Mouse (Mus musculus) cerebellum, postnatal 4 days (tissue): Measurements from ENCODE around the gene Yif1b.

Experiments used
- DNase-seq, 2 experiments: peaks; one replicate each; pipeline ENCODE4 v3.0.0; 2022; ENCODE audit warnings: low spot score in 2 of 2, mixed read lengths in 1 of 2

Gene Yif1b

DNA sequence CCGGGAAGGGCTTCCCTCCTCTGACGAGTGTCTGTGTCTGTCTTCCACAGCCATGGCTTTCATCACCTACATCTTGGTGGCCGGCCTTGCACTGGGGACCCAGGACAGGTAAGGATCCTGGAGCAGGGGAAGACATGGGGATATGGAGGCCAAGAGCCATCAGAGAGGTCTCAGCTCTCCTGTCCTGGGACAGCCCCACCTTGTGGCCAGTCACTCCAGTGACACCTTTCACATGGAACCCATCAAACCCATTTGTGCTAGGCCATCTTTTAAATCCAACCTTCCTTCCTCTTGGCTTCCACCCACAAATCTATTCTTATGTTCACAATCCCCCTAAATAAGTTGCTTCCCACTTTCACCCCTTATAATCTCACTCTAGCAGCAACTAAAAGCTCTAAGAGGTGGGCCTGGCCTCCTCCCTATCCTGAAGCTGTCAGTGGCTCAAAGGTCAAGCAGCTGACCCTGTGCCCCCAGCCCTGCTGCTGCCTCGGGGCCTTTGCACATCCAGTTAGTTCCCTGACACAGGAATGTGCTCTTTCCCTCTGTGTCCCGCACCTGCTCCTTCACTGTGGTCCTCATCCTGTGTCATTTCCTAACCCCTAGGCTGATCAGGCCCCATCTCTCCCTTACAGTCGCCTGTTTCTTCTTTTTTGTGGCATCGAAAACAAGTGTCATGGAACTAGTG lies 6.7 kb downstream of the Yif1b start:
- DNase-seq, result peak in 1 of 2 experiments; percentile 17

DNA sequence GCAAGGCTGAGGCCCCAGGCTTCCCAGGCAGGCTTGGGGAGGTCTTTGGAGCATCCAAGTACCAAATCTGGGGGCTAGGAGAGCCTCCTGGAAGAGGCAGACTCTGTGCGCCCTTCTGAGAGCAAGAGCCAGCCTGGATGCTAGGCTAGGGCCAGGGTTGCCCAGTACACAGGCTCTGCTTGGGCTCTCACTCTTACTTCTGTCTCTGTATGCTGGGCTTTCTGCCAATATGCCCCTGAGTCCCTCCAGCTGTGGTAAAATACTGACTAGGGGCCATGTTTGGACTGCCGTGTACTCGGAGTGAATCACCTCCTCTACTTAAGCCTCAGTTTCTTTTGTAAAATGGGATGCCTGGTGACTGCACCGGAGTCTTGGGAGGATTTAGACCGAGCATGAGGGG lies 7.9 kb downstream of the Yif1b start:
- no peak for DNase-seq

DNA sequence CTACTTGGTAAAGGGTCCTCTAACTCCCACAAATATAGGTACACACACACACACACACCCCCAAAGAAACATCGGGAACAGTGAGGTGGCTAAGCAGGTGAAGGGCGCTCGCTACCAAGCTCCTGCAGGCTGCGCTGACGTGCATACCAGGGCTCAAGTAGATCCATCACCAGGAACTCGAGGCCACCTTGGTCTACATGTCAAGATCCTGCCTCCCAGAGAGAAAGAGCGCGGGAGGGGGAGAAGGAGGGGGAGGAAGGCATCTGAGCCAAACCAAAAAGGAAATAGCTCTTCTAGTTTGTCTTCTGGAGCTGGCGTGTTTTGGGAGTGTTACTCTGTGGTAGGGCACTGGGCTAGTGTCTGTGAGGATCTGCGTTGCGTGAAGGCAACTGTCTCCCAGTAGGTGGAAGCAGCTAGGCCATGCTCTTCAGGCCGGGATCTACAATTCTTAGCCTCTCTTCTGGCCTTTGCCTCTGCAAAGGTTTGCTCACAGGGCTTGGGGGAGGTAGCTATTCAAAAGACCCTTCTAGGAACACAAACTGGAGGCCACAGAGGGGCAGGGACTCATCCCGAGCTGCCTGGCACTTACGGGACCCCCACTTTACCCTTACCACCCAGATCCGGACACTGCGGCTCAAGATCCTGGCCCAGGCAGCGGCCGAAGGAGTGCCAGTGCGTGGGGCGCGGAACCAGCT lies 8.6 kb downstream of the Yif1b start:
- no peak for DNase-seq

DNA sequence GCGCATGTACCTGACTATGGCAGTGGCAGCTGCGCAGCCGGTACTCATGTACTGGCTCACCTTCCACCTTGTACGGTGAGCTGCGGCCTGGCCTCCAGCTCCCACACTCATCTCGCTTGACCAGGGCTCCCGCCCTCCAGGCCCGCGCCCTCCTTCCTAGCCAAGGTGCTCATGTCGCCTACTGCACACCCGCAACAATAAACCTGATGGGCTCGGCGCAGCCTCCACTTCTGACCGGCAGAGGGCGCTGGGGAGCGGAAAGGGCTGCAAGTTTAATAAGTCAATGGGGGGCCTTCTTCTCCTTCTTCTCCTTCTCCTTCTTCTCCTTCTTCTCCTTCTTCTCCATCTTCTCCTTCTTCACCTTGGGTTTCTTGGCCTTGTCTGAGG lies 9.2 kb downstream of the Yif1b start:
- DNase-seq, result peak; percentile 65 to 81

DNA sequence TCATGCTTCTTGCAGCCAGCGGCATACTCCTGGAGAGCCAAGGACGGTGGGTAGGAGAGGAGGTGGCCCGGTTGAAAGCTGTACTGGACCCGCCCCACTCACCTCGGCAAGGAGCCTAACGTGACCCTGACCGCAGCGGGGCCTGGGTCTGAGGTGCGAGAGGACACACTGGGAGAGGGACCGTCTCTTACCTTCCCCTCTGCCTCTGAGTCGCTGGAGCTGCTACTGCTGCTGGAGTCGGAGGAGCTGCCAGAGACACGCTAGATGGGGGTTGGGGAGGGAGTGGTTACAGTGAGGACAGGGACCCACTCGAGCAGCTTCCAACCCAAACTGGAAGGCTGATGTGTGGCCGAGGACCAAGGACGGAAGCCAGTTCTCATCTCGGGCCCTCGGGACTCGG lies 9.6 kb downstream of the Yif1b start:
- DNase-seq, result no peak

DNA sequence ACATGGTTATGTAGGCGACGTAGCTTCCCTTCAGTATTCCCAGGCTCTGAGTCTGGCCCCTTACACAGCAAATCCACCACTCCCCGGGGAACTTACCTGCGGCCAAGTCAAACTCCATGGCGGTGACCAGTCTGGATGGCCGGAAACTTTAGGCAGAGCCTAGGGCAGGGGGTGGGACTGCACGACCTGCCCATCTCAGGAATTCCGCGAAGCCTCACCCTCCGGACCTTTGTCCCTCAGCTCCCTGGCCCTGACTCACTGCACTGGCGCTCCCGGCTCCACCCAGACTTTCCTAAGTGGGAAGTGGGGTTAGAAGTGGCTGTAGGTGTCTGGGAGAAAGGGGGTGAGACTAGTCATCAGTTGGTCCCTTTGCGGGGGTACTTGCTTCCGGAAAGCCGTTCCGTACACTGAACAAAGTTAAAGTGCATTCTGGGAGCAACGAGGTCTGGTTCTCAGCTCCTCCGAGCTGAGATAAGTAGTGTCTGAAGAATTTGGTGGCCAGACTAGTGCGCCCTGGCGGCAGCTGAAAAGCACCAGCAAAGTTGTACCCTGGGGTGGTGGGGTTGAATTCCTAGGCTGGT lies 10.2 kb downstream of the Yif1b start, which contains the start of gene 2200002D01Rik:
2200002D01Rik (minus strand) TSS at position 206 of the 581 bp plus-strand sequence.
- DNase-seq, result no peak

DNA sequence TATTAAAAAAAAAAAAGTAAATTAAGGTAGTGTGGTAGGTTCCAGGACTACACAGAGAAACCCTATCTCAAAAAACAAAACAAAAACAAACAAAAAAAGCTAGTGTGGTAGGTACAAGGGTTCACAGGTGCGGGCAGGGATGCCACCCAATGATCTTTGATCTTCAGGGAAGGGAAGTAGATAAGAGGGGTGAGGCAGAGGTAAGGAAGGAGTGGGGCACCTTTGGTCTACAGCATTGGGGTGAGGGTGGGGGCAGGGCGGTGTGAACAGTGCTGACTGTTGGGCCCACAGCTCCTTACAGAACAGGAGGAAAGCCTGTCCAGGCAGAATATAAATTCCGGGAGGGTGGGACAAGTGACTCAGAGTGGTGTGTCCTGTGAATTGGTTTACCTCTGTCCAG lies 13.0 kb downstream of the Yif1b start:
- no peak for DNase-seq

DNA sequence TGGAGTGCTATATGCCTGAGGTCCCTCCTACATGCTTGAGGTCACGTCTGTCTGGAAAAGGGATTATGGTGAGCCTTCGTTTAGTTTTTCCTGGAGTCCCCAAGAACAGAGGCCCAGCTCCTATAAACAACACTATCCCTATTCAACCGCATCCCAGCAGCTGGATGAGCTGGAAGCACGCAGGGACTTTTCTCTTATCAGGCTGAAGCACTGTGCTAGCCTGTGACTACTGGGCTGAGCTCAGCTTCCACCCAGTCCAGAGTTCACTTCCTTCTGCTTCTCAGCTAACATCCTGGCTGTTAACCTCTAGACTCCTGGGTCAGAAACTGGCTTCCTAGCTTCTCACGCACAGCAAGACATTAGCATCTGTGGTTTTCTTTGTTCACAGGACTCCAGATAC lies 15.7 kb downstream of the Yif1b start:
- DNase-seq, result no peak

DNA sequence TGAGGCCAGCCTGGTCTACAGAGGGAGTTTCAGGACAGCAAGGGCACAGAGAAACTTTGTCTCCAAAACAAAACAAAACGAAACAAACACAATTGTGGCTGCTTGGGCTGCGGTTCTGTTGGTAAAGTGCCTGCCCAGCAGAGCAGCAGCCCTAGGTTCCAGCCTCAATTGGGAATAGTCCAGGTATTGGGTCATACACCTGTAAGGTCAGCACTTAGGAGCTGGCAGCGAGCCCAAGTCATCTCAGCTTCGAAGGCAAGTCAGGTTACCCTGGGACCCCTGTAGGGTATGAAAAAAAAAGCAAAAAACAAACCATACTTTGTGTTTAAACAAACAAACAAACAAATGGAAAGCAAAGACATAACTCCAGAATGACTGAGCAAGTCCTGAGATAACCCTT lies 17.7 kb downstream of the Yif1b start:
- no peak for DNase-seq

DNA sequence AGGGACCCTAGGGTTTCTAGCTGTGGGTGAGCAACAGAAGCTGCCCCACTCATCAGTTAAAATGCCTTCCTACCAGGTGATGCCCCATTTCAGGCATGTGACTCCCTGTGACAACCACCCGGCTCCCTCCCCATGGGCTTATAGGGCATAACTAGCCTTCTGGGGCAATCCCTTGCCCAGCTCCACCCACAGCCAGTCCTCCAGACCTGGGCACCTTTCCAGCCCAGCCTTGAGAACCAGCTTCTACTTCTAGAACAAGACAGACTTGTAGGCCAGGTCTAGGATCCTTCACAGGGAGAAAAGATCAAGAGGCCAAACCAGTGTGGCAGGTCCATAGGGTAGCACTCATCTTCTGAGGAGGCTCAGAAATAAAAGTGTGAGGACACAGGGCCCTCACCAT lies 19.2 kb downstream of the Yif1b start:
- DNase-seq, result no peak

DNA sequence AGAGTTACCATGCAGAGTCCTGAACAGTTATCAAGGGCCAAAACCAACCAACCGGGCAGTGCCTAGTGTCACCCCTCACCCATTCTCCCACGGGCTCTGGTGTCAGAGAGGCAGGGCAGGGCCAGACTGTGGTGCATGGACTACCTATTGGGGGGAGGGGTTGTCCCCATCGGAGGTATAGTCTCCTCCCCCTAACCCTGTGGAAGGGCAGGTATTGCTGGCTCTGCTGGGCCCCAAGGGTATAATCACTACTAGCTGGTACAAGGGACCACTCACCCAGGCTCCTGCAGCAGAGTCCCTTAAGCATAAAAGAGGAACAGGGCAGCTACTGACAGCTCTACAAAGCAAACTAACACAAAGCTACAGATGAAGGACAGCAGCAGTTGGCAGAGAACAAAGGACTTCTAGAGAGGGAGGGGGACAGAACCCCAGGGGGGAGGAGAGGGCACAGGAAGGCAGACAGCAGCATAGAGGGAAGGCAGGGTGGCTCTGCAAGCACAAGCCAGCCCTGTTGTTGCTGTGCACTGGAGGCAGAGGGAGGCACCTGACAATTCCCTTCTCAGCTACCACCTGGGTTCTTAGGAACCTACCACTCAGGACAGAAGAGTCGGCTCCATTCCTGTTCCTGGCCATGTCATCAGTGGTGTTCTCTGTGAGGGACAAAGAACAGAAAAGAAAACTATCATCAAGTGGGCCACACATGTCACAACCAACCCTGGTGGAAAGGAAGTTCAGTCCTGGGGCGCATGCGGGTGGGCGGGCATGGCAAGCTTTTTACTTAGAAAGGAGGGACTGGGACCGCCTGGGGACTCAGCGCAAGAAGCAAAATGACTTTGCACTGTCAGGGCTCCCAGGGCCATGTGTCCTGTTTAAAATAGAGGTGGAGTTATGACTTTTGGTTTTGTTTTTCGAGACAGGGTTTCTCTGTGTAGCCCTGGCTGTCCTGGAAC lies 21.9 kb downstream of the Yif1b start:
- no peak for DNase-seq

DNA sequence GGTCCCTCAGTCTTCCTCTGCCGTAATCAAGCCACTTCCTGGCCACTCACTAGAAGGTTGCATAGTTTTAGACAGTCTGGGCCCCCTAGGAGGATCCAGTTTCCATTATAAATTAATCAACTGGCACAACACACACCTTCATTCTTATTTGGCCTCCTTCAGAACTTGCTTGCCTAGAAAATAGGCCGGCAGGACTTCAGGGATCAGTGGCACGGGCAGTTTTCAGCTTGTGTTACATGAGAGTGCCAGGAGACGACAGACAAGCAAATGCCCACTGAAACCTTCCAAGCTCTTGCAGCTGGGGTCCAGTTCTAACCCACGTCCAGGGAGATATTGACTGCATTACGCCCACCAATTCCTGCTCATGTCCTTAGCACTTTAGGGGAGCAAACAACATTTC lies 24.0 kb downstream of the Yif1b start:
- DNase-seq, result no peak

DNA sequence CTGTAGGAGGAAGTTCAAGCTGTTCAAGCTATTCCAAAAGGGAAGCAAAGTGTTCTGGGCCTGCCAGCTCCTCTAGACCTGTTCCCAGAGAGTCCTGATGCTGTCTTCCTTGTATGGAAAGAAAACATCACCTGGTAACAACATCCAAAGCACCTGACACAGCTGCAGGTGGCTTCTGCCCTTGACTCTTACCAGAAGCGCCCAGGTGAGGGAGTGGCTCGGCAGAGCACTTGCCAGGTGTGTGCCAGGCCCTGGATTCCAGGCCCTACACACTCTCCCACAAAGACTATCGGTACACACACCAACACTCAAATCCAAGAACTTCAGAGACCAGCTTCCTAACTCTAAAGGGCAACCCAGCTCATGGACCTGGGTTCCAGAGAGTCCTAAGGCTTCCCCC lies 25.7 kb downstream of the Yif1b start:
- DNase-seq, result no peak

DNA sequence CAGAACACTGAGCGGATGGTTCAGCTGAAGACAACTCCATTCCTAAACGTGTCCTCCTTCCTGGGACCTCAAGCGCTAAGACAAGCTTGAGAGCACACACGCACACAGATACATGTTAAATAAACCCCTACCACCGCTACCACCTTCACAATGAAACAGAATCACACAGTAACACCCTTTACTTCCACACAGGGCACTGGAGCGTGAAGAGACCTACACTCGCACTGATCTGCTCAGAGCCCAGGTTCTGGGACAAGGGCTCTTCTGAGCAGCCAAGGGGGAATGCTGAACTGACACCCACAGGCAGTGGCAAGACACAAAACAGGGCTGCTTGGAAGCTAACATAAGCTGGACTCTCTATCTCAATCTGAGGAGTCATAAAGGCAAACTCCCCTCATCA lies 27.5 kb downstream of the Yif1b start:
- DNase-seq, result no peak

DNA sequence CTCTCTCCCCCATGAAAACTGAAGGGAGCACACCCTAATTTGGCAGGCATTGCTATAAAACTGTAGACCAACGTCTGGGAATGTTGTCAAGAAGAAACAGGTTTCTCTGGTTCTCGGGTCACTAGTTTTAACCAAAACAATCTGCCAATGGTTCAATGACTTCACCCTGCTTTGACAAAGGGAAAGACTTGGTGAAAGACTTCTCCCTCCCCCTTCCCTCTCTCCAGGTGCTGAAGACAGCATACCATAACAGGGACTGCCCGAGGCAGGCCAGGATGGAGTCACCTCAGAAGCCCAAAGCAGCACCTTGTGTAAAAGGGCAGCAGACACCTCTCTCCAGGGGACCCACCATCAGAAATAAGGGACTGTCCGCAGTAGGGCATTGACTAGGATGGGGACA lies 28.8 kb downstream of the Yif1b start:
- no peak for DNase-seq

DNA sequence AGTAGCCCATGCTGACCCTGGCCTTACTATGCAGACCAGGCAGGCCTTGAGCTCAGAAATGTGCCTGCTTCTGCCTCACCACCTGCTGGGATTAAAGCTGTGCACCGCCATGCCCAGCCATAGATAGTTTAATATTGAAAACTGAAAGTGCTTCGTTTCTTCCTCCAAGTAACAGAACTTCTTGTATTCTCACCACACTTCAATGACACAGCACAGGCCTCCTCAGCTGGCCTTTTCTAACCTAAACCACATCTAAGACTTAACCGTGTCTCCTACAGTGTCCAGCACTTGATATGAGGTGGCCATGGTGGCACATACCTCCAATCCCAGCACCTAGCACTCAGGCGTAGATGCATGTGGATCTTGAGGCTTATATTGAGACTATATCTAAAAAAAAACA lies 32.3 kb downstream of the Yif1b start:
- no peak for DNase-seq

DNA sequence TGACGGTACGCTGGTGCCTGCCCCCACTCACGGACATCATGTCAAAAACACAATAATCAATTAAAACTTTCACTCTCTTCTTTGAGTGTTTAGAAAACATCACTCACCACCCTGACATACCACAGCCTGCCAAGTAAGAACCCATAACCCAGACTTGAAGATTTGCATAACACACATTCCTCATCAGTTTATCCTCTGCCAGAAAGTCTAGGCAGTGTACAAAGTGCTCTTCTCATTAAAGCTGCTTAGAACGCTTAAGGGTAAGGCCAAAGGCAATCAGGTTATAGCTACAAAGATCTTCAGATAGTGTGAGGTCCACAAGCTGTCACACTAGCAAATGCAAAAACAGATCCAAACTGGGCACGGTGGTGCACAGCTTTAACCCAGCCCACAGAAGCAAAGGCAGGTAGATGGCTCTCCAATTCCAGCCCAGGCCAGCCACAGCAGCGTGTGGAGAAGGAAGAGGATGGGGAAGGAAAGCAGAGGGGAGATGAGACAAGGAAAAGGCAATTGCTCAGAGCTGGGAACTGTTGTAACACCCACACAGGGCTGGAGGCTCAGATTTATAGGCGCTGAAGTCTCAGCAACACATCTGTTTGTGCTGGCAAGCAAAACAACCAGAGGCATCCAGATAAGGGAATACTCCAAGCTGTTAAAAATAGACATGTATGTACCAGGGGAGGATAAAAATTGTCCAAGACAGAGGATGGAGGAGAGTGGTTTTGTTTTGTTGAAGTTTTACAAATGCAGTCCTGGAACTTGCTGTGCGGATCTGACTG lies 33.7 kb downstream of the Yif1b start:
- no peak for DNase-seq

DNA sequence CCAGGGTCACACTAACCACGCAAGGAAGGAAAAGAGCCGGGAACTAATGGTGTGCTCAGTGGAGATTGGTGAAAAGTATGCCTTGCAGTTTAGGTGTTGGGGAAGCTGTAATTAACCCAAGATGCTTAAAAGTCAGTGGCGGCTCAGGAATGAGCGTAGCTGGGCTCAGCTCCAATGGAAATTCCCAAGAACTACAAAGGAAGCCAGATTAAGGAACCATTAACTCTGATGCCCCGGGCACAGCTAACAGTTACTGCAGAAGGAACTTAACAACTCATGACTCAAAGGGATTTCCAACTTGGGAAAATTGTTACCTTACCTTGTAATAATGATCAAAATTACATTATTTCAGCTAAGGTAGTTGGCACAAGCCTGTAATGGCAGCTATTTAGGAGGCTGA lies 38.6 kb downstream of the Yif1b start:
- no peak for DNase-seq

DNA sequence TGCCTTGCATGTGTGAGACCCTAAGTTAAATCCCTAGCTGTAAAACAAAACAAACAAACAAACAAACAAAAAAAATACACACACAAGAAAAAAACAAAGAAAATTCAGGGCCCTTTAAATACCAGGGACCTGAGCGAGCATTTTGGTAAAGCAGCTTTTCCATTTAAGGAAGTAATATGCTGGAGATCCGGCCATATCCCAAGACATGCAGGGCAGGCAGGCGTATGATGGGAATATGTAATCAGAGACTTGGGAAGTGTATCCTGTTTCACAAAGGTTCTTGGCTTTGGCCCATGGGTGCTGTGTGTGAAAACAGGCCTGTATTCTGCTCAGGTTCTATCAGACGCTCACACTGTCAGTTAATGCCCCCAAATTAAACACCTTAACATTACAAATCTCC lies 39.4 kb downstream of the Yif1b start:
- no peak for DNase-seq

DNA sequence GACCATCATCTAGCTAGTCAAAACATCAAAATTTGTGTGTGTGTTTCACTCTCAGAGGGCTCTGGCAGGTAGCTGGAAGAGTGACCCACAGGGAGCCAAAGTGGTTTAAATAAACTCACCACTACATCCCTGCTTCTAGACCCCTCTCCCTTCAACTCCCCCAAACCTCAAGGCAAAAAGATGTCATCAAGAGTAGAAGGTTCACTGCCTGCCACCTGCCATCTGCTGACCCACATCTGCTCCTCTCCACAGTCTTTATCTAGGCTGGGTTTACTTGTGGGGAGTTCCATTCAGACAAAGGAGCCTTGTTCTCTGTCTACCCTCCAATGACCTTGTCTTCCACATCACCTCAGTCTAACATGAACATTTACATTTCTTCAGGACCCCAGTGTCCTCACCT lies 41.1 kb downstream of the Yif1b start:
- no peak for DNase-seq

DNA sequence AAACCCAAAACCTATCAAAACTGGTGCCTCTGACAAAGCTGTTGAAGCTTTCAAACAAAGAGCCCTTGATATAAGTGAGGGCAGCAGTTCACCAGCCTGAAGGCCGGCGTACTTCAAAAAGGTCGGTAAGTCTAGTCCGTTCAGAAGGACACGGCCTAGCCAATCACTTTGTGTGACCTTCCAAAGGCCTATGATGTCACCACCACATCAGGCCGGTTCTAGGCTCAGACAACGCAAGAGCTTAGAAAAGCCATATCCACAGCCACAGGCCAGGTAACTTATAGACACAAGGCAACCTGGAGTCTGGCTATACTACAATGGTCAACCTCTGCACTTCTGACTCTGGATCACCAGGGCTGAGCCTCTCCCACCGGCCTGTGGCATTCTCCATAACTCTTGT lies 41.8 kb downstream of the Yif1b start:
- no peak for DNase-seq
